Mouse (Mus musculus) naive thymus-derived CD4-positive, alpha-beta T cell, adult 2 months (primary cell): ENCODE data around the gene E030025P04Rik.

Experiments used
- DNase-seq: peaks from one replicate; pipeline ENCODE4 v3.0.0-alpha.2; 2011; ENCODE audit warnings: low read depth

E030025P04Rik gene

DNA sequence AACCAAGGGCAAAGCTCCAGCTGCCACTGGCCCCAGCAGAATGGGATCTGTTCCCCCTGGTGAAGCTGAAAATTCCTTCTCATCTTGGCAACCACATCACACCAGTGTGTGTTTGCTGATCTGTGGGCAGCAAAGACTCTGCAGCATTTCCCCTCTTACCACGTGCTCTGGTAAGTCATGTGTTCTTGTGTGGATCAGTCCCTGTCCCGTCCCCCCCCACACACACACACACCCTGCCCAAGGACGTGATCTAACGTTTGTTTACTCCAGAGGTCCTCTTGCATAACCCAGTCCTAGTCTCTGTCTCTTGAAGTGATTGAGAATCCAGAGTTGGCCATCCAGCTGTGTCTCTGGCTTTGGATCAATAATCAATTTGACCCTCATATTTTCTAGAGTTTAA, at the start of gene E030025P04Rik:
E030025P04Rik (minus strand) TSS at position 134 of the 400 bp plus-strand sequence.
- DNase-seq, result no peak

DNA sequence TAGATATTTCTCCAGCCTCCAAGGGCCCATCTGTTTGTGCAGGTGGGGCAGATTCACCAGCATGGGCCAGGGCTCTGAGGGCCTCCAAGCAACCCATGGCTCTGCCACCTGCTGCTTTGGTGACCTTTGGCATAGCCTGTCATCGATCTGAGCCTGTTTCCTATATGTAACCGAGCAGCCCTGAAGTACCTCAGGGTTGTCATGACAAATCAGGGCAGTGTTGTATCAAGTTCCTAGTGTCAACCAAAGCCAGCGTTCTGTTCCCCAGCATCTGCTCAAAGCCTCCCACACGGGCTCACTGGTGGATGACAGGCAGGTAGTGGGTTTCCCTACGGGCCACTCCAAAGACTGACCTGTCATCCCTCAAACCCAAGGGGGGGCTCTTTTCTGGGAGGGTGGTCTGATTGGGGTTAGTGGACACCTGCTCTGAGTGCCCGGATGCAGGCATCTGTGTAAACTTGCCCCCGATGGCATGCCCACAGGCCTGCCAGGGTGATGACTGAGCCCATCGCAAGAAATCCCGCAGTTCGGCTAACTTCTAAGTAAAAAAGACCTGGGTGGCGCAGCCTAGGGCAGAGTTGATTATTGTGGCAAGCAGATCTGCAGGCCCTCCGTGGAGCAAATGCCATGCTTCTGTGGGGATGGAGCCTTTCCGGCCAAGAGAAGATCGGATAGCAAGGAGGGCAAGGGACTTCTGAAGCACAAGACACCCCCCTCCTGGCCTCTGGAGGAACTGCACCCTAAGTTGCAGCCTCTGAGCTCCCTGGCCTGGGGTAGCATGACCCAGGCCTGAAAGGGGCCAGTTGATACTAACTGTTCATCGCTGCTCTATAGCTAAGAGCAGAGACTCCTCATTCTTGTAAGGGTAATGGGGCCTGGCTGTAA, 48.7 kb upstream of the E030025P04Rik start:
- DNase-seq, result peak; percentile 65

DNA sequence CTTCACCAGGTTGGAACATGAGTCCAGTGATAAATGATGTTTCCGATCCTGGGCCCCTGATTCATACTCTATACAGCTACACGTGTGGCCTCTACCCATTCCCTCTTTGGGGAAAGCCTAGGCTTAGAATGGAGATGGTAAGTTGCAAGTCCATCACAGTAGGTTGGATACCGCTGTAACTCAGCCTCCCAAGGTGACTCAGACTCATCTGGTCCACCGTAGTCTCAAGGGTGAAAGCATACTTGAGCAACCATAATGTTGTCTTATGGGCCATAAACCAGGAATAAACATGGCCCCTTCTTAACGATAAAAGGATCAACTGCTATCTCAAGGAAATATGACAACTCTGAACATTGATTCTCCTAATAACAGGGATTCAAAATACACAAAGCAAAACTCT, 44.1 kb upstream of the E030025P04Rik start:
- no peak for DNase-seq

DNA sequence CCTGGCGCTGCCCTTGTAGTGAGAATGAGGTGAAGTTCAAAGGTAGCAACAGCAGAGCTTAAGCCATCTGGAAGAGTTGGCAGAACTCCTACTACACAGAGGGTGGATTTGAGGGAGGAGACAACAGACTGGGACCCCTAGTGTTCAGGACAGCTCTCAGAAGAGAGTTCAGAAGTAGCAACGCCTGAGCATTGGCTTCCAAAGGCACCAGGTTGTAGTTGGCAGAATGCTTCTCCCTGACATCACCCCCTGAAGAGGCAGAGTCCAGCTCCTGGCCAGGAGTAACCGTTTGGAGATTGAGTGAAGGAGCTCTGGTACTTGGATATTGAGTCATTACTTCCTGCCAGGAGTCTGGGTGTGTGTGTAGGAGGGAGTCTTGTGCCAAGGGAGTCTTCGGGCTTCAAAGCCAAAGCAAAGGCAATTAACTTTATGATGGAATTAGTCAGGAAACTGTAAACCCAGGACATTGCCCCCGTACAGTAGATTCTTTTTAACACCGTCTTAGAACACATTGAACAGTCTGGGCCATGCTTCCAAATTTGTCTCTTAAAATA, 43.5 kb upstream of the E030025P04Rik start:
- DNase-seq, result no peak

DNA sequence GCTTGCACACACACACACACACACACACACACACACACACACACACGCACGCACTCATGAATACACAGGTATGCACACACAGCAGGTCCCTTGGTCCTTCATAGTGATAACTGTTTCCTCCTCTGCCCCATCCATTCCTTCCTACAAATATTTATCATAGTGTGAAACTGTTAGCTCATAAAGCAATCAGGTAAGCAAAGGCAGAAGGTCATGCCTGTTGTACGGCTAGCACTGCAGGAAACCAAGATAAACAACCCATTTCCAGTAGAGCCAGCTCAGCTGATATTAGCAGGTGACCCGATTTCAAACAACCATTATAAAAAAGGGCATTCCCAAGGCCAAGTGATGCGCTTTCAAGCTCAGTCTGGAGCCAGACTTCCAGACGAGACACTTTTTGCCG, 36.9 kb upstream of the E030025P04Rik start:
- no peak for DNase-seq

DNA sequence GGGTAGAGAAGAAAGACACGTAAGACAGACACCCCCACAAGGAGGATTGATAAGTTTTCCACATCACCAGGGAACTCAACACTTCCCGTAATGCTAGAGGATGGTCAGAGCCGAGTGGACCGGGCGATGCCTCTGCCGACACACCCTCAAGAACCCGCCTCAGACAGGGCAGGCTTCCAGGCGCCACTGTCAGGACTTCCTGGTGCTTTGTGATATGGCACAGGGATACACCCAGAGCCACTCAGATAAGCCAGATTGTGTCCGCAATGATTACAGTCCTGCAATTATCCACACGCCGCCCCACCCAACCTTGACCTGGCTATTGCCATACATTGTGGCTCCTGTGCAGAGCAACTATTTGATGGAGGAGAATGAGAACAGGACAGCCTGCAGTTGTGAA, 36.1 kb upstream of the E030025P04Rik start:
- DNase-seq, result no peak

DNA sequence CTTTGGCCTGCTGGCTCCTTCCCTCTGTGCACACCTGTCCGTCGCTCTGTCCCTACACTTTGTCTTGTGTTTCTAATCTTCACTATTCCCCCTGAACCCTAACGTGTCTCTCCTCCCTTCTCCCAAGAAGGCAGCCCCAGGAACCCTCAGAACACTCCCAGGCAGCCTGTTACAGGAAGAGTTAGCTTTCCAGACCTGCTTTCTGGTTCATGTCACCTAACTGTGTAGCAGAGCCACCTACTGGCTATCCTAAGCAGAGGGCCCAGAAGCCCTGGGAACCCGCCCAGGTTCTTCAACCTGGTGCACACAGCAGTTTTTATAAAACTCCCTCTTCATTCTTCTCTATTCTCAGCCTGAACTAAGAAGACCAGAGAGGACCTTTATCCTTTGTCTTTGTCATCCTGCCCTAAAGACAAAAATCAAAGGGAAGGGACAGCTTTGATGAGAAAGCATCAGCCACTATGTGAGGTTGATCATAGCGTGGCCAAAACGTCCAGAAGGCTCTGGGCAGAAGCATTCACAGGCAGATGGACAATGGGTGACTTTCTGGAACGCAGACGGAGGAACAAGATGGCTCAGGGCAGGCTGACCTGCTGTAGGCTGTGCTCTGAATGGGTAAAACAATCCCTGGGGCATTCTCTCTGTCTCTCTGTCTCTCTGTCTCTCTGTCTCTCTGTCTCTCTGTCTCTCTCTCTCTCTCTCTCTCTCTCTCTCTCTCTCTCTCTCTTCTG, 34.8 kb upstream of the E030025P04Rik start:
- no peak for DNase-seq

DNA sequence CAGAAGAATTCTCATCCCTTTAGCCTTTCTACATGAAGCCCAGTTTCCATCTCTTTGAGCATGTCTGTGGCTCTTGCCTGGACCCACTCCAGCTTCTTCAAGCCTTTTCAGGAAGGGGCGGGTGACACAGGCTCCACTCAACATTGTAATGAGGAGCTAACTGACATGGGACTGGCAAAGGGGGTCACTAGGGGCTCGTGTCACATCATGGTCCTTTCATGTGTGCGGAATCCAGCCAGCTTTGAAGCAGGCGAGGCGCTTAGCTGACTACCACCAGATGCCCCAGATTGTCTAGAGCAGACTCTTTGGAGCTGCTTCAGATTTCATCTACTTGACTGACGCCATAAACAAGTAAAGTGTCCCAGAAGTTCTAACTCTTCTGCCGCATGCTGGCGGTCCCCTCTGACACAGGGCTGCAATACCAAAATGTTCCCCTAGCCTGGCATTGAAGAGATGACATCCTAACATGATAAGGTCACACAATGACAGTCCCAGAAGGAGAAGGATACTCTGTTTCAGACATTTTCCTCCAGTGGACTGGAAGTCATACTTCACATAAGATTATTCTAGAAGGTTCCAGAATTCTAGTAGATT, 31.3 kb upstream of the E030025P04Rik start:
- DNase-seq, result no peak

DNA sequence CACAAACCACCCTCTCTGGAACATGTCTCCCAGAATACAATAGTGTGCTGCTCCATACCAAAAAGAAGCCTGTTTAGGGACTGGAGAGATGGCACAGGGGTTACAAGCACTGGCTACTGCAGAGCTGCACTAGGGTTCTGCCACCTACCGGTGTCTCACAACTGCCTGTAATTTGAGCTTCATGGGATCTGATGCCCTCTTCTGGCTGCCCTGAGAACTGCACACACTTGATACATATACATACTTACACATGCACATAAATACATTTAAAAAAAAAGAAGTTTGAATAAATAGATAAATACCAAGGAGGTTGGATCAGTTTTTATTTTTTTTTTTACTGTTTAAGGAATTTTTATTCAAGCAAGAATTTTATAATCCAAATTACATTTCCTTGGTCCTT, 28.1 kb upstream of the E030025P04Rik start:
- DNase-seq, result no peak

DNA sequence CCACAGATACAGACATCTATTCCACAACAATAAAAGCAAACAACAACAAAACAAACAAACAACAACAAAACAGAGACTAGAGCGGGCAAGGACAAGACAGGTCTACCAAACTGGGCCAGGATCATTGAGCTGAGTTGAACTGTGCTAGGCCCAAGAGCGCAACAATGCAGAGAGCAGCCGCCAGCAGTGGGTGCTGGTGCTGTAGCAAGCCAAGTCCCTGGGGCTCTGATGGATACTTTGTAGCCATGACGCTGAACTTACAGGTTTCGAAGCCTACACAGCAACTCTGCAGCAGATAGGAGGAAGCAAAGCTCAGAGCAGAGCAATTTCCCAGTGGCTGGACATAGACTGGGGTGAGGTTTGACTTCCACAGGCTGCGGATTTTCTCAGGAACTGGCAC, 26.6 kb upstream of the E030025P04Rik start:
- no peak for DNase-seq

DNA sequence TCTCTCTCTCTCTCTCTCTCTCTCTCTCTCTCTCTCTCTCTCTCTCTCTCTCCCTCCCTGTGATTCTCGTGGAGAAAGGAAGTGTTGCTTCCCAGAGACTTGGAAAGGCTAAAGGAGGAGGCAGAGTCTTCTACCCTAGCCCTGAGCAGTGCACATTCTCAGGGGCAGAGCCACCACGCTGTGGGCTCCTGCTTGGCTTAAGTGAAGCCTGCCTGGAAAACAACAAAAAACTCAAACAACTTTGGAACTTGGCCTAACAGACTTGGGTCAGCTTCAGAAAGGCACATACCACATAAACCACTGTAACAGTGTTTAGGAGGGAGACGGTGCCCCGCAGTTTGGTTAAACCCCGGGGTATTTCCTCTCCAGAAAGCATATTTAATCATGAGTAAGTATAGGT, 13.5 kb upstream of the E030025P04Rik start:
- no peak for DNase-seq

DNA sequence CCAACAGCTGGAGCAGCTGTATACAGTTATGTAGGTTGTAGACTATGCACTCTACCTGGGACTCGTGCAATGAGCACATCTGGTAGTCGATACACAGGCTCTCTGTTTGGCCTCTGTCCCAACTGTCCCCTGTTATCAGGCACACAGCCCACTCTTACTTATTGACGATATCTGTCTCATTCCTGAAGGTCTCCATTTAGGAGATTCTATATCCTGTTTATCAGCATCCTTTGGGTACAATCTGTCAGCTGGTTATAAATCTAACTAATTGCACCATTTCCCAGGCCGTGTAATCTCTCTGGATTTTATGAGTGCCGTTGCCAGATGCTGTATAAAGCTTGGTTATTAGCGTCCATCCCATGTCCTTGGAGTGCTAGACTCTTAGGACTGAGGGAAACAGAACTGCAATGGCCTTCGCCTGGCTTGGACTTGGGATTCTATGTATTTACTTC, 747 bp upstream of the E030025P04Rik start:
- no peak for DNase-seq

DNA sequence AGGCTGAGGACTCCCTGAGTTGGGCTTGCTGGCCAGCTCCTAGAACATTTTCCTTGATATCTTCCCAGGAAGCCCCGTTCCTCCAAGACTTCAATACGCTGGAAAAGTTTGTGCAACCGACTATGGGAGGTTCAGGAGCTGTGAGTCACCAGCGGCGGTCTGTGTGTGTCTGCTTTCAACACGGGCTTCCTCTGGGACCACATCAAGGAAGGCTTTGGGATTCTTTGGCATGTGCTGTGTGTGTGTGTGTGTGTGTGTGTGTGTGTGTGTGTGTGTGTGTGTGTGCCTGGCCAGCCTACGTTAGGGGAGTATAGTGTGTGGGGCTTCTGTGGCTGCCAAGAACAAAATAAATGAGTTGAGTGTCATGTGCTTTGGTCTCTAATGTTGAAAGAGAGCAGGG, 17.7 kb downstream of the E030025P04Rik start:
- DNase-seq, result no peak

DNA sequence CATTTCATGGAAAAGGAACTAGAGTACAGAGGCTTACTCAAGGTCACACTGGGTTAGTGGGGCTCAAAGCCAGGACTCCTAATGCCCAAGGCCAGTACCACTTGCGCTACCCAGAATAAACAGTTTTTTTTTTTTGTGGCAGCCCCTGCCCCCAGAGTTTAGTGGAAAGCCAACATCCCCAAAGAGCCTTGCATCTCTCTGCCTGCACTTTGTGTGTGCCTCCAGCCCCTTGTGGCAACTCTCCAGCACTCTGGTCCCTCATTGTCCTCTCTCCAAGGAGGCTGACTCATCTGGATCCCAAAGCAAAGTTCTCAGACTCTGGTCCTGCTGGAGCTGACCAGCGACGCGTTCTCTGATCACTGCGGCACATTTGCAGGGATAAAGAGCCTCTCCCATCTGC, 18.7 kb downstream of the E030025P04Rik start:
- no peak for DNase-seq

DNA sequence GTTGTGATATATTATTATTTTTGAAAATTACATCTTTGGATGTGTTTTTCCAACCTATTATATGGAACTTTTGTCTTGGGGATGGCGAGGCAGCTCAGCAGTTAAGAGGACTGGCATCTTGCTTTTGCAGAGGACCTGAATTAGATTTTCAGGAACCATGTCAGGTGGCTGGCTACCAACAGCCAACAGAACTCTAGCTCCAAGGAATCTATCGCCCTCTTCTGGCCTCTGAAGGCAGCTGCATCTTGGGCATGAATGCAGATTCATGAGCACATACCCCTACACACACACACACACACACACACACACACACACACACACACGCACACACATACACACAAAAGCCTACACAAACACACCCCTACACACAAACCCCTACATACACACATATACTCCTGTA, 19.9 kb downstream of the E030025P04Rik start:
- no peak for DNase-seq

DNA sequence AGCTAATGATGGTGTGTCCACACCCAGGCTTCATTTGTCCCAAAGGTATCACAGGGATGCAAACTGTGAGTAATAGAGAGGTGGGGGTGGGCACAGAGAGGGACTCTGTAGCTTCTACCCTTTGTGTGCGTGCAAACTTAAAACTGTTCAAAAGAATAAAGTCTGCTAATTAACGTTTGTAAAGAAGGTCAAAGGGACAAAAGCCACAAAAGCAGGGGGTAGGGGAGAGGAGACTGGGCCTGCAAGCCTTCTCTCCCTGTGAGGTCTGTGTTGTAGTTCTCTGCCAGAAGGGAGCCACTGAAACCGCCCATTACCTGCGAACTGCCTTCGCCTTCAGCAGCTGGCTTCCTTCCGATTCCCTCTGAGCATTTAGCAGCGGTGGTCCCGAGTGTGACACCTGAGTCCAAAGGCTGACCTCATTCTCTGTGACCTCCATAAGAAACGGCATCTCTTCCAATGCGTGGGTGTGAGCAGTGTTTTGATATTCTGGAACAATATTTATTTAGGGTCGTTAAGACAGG, 34.3 kb downstream of the E030025P04Rik start:
- DNase-seq, result no peak

DNA sequence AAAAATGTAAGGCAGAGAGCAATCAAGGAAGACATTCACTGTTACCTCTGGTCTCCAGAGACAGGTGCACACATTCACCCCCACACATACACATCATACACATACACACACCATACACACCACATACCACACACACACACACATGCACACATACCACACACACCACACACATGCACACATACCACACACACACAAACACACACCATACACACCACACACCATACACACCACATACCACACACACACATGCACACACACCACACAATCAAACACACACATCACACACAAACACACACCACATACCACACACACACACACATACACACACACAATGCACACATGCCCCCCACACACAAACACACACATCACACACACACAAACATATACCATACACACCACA, 35.1 kb downstream of the E030025P04Rik start:
- no peak for DNase-seq

DNA sequence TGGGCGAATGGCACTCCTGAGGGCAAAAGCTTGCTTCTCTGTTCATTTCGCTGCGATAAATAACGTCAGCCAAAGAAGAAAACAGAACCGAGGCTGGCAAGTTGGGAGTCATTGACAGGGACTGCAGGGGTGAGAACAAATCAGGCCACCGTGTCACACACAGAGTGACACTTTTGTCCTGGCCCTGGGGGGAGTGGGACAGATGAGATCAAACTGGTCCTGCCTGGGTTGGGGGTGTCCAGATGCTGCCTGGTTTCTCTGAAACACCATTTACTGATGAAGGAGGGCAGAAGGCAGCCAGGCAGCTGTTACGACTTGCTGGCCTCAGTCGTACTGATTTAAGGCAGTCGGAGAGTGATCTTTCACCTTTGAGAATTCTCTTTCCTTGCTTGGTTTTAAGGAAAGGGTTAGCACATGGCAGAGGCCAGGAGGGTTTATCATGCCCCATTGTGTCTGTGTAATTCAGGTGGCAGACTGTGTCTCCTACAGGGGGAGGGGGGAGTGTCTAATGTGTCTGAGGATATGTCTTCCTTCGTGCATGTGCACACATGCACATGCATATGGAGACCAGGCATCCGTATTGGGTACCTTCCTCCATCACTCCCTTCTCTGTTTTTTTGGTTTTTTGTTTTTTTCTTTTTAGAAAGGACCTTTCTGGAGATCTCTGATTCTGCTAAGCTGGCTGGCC, 36.5 kb downstream of the E030025P04Rik start:
- no peak for DNase-seq

DNA sequence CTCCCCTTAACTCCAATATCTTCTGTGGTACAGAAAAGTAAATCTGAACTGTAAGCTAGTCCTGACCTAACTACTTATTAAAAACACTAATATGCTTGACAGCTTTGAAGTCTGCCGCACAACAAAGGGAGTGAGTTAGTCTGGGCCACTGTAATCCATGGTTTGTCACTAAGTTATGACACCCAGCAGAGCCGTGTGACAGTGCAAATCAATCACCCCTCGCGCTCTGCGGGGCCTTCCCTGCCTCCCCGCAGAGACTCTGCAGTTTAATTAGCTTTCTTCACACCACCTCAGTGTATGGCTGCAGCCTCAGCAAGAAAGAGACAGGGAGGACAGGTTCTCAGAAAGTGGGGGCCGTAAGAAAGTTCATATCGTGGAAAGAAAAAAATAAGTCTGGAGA, 37.4 kb downstream of the E030025P04Rik start:
- no peak for DNase-seq

DNA sequence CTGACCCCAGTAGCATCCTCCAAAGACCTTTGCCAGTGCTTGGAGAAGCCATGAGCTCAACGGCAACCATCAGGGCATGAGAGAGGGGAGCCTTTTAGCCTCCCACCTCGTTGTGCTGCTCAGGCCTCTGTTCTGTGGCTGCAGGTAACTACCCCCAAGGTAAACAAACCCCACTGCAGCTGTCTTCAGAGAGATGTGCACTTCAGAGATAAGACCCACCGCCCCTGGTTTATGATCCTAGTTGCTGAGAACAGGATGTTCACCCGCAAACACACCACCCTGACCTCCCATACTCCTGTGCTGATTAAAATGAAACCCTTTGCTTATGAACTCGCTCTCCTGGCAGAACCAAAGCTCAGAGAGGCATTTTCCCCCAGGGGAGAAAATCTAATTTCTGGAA, 38.0 kb downstream of the E030025P04Rik start:
- no peak for DNase-seq

DNA sequence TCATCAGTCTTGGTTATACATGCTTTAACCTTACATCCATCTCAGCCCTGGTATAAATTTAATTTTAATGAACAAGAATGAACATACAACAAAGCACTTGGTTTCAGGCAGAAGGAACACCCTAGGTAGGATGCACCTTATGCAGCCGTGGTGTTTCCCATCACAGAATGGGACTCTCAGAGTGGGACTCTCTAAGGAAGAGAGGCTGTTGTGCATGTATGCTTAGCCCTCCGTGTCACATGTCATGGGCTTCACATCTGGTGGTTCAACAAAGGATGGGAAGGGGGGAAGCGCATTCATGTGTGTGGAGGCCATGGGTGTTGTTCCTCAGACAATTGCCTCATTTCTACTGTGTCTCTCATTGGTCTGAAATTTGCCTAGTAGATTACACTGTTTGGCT, 40.8 kb downstream of the E030025P04Rik start:
- no peak for DNase-seq

DNA sequence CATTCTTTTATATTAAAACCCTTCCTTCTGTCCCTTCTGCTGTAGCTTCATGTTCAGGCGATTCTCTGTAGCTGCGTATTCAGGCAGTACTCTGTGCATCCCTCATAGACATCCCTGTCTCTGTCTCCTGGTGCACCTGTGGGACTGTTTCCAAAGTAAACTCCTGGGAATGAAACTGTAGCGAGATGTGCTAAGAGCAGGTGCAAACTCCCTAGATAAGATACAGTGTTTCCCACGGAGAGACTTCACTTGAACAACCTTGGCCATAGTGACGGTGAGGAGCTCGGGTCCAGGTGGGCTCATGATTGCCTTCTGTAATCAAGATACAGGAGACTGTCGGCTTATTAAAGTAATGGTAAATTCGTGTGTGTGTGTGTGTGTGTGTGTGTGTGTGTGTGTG, 41.5 kb downstream of the E030025P04Rik start:
- no peak for DNase-seq
